Mouse (Mus musculus): ENCODE measurements at regions not wholly inside any gene's neighbourhood (a gene's known extent, or its start where the extent isn't known, plus 50 kb on each side); places are given as distances from the start of the nearest gene placed in this dataset.
A peak's percentile ranks its signal among the peaks of the same experiment; 100 is the strongest.
"Not testable (repeated sequence)": the region's sequence is repeated elsewhere in the genome, so short reads cannot be mapped to it uniquely, and the experiment has no call there.

DNA sequence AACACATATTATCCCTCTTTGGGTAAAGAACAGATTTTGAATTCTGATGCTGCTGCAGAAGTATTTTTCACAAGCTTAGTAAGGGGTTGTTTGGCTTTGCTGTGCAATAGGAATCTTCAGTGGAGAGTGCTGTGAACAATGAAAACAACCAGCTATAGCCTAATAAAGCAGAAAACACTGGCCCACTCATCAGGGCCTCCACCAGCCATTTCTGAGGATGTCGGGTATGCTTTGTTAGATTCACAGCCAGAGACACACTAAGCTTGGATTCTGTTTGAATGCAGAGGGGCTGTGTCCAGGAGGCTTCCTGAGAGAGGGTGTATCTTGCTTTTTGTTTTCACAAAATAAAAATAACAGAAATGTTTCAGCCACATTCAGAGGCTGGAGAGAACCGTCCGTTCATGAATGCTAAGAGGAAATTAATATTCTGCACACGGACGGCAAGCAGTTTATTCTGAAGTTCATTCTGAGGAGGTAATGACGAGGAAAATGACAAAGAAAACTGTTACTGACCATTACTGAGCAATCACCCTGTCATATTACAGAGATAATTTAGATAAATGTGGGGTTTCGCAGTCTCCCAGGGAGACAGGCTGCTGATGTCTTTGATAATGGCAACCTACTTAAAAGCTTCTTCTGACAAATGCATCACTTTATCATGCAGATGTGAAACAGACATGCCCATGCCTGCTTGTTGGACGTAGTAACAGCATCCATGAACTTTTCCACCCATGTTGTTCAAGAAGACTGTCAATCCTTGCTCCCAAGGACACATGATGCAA, 198.1 kb upstream of the Myo3a start:
- no peak overlapping the region for H3K4me3 ChIP-seq
- H3ac ChIP-seq (ENCODE audit: control insufficient read depth, insufficient read length), result no peak overlapping the region
- H3K4me2 ChIP-seq (ENCODE audit: low read depth), result no peak overlapping the region
- H3K36me3 ChIP-seq (ENCODE audit: control insufficient read depth, insufficient read depth), result no peaks in the 10 kb centered on the region
- H3K27me3 ChIP-seq (ENCODE audit: control insufficient read depth, insufficient read depth, insufficient read length), result no peaks in the 10 kb centered on the region
- TF ChIP-seq MYOG (IDR thresholded peaks at IDR 0.05; ENCODE audit: control insufficient read depth in 1 of 3, insufficient read depth in 1 of 3, insufficient read length in 2 of 3, low read depth in 2 of 3) (no peak), E2F4 (IDR thresholded peaks at IDR 0.05; ENCODE audit: insufficient read depth) (no peak), MYOD1 (IDR thresholded peaks at IDR 0.05; ENCODE audit: control insufficient read depth in 1 of 3, insufficient read length in 2 of 3, low read depth in 2 of 3) (no peak), TCF12 (IDR thresholded peaks at IDR 0.05; ENCODE audit: insufficient read depth, poor library complexity, severe bottlenecking) (no peak), MAX (IDR thresholded peaks at IDR 0.05; ENCODE audit: low read depth) (no peak), CEBPB (IDR thresholded peaks at IDR 0.05; ENCODE audit: insufficient read depth, poor library complexity, severe bottlenecking) (no peak), USF1 (IDR thresholded peaks at IDR 0.05; ENCODE audit: low read depth) (no peak), SRF (IDR thresholded peaks at IDR 0.05; ENCODE audit: control insufficient read depth, insufficient read length, low read depth) (no peak), POLR2A (IDR thresholded peaks at IDR 0.05; ENCODE audit: insufficient read length, low read depth) (no peak), POLR2AphosphoS2 (IDR thresholded peaks at IDR 0.05; ENCODE audit: insufficient read length, low read depth) (no peak), TCF3 (IDR thresholded peaks at IDR 0.05; ENCODE audit: insufficient read length, low read depth) (no peak), REST (IDR thresholded peaks at IDR 0.05; ENCODE audit: insufficient read depth, insufficient read length) (no peak)
- no peaks in the 10 kb centered on the region for H3K79me2 ChIP-seq (ENCODE audit: control insufficient read depth, insufficient read depth)

DNA sequence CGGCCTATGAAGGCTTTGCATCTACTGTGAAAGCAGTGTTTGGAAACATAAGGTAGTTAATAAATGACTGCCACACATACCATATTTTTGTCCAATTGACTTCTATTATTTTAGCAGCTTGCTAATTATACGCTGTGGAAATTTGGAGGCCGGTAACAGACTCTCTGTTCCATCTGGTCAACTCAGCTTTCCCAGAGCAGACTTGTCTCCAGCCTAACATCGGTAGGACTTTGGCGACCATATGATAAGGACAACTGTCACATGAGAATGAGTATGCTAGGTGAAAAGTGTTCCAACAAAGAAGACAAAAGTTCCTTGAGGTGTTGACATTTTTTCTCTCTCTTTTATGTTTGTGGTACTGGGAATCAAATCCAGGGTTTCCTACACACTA, 197.5 kb upstream of the Myo3a start:
- Histone ChIP-seq H3K36me3 (ENCODE audit: control insufficient read depth, insufficient read depth) (no peaks in the 10 kb centered on the region), H3ac (ENCODE audit: control insufficient read depth, insufficient read length) (no peak overlapping the region), H3K27me3 (ENCODE audit: control insufficient read depth, insufficient read depth, insufficient read length) (no peaks in the 10 kb centered on the region), H3K4me3 (no peak overlapping the region), H3K4me2 (ENCODE audit: low read depth) (no peak overlapping the region), H3K79me2 (ENCODE audit: control insufficient read depth, insufficient read depth) (no peaks in the 10 kb centered on the region)
- no peak for TF ChIP-seq POLR2A (IDR thresholded peaks at IDR 0.05; ENCODE audit: insufficient read length, low read depth)
- no peak for TF ChIP-seq TCF12 (IDR thresholded peaks at IDR 0.05; ENCODE audit: insufficient read depth, poor library complexity, severe bottlenecking)
- TF ChIP-seq USF1 (IDR thresholded peaks at IDR 0.05; ENCODE audit: low read depth), result no peak
- no peak for TF ChIP-seq MYOG (IDR thresholded peaks at IDR 0.05; ENCODE audit: control insufficient read depth in 1 of 3, insufficient read depth in 1 of 3, insufficient read length in 2 of 3, low read depth in 2 of 3)
- TF ChIP-seq POLR2AphosphoS2 (IDR thresholded peaks at IDR 0.05; ENCODE audit: insufficient read length, low read depth), result no peak
- no peak for TF ChIP-seq TCF3 (IDR thresholded peaks at IDR 0.05; ENCODE audit: insufficient read length, low read depth)
- no peak for TF ChIP-seq REST (IDR thresholded peaks at IDR 0.05; ENCODE audit: insufficient read depth, insufficient read length)
- TF ChIP-seq SRF (IDR thresholded peaks at IDR 0.05; ENCODE audit: control insufficient read depth, insufficient read length, low read depth), result no peak
- no peak for TF ChIP-seq E2F4 (IDR thresholded peaks at IDR 0.05; ENCODE audit: insufficient read depth)
- TF ChIP-seq MYOD1 (IDR thresholded peaks at IDR 0.05; ENCODE audit: control insufficient read depth in 1 of 3, insufficient read length in 2 of 3, low read depth in 2 of 3), result no peak
- no peak for TF ChIP-seq MAX (IDR thresholded peaks at IDR 0.05; ENCODE audit: low read depth)
- no peak for TF ChIP-seq CEBPB (IDR thresholded peaks at IDR 0.05; ENCODE audit: insufficient read depth, poor library complexity, severe bottlenecking)

DNA sequence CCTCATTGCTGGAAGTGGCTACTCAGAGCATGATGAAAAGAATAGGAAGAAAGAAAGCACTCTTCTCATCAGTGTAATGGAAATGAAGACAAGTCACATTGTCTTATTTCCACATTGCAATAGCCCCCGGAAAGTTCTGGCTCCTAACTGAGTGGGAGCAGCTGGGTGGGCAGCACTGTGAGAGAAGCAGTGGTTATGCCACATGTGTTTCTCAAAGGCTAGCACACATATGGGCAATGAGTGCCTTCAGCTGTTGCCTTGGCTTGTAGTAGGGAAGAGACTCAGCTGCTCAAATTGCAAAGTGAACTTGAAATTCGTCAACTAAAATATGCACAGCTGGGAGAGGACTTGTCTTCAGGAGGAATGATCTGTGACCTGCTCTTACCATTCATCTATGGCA, 190.5 kb upstream of the Myo3a start:
- TF ChIP-seq MYOD1 (IDR thresholded peaks at IDR 0.05; ENCODE audit: control insufficient read depth in 1 of 3, insufficient read length in 2 of 3, low read depth in 2 of 3) (peak in 1 of 3 experiments; percentile 13), TCF12 (IDR thresholded peaks at IDR 0.05; ENCODE audit: insufficient read depth, poor library complexity, severe bottlenecking) (no peak)
- no peaks in the 10 kb centered on the region for H3K27me3 ChIP-seq (ENCODE audit: control insufficient read depth, insufficient read depth, insufficient read length)
- no peak overlapping the region for H3K4me3 ChIP-seq
- no peaks in the 10 kb centered on the region for H3K79me2 ChIP-seq (ENCODE audit: control insufficient read depth, insufficient read depth)
- H3K36me3 ChIP-seq (ENCODE audit: control insufficient read depth, insufficient read depth), result no peaks in the 10 kb centered on the region
- H3K4me2 ChIP-seq (ENCODE audit: low read depth), result no peak overlapping the region
- H3ac ChIP-seq (ENCODE audit: control insufficient read depth, insufficient read length), result no peak overlapping the region

DNA sequence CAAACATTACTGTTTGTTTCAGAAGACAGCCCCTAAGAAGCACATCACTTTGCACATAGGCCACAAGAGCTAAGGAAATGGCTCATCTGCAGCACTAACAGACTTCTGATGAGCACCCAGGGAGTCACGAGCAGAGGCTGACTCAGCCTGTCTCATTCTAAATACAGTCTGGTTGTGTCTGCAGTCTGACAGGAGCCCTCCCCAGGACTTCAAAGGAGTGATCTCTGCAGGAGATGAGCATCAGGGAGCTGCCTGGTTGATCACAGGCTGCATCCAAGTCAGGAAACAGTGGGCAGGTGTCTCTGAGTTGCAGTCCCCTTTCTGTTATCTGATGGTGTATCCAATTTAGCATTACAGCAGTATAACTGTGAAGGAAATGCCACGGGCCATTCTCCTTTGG, 188.5 kb upstream of the Myo3a start:
- Histone ChIP-seq H3K79me2 (ENCODE audit: control insufficient read depth, insufficient read depth) (no peaks in the 10 kb centered on the region), H3K36me3 (ENCODE audit: control insufficient read depth, insufficient read depth) (no peaks in the 10 kb centered on the region), H3K27me3 (ENCODE audit: control insufficient read depth, insufficient read depth, insufficient read length) (no peaks in the 10 kb centered on the region), H3ac (ENCODE audit: control insufficient read depth, insufficient read length) (no peak overlapping the region), H3K4me2 (ENCODE audit: low read depth) (no peak overlapping the region), H3K4me3 (no peak overlapping the region)
- TF ChIP-seq REST (IDR thresholded peaks at IDR 0.05; ENCODE audit: insufficient read depth, insufficient read length) (no peak), MYOD1 (IDR thresholded peaks at IDR 0.05; ENCODE audit: control insufficient read depth in 1 of 3, insufficient read length in 2 of 3, low read depth in 2 of 3) (no peak), TCF12 (IDR thresholded peaks at IDR 0.05; ENCODE audit: insufficient read depth, poor library complexity, severe bottlenecking) (no peak), POLR2A (IDR thresholded peaks at IDR 0.05; ENCODE audit: insufficient read length, low read depth) (no peak), USF1 (IDR thresholded peaks at IDR 0.05; ENCODE audit: low read depth) (no peak), CEBPB (IDR thresholded peaks at IDR 0.05; ENCODE audit: insufficient read depth, poor library complexity, severe bottlenecking) (no peak), POLR2AphosphoS2 (IDR thresholded peaks at IDR 0.05; ENCODE audit: insufficient read length, low read depth) (no peak), SRF (IDR thresholded peaks at IDR 0.05; ENCODE audit: control insufficient read depth, insufficient read length, low read depth) (no peak), TCF3 (IDR thresholded peaks at IDR 0.05; ENCODE audit: insufficient read length, low read depth) (no peak), MAX (IDR thresholded peaks at IDR 0.05; ENCODE audit: low read depth) (no peak), E2F4 (IDR thresholded peaks at IDR 0.05; ENCODE audit: insufficient read depth) (no peak), MYOG (IDR thresholded peaks at IDR 0.05; ENCODE audit: control insufficient read depth in 1 of 3, insufficient read depth in 1 of 3, insufficient read length in 2 of 3, low read depth in 2 of 3) (no peak)

DNA sequence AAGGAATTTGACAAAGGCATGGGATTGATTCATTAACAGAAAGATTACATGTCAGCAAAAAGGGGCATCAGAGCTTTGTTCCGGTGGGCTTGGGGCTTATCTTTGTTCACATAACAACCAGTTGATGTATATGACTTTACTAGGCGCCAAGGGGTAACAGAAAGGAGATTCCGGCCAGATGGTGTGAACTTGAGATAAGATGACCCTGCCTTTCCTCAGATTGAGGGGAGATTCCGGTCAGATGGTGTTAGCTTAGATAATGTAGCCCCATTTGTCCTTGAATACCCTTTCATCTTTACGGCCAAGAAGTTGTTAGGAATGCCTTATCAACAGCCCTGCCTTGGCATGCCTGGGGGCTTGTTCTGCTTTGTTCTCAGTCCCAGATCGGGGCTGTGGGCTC, 183.4 kb upstream of the Myo3a start:
- not testable (repeated sequence) for H3K4me2 ChIP-seq (ENCODE audit: low read depth); H3K79me2 ChIP-seq (ENCODE audit: control insufficient read depth, insufficient read depth); H3K4me3 ChIP-seq; H3ac ChIP-seq (ENCODE audit: control insufficient read depth, insufficient read length); H3K27me3 ChIP-seq (ENCODE audit: control insufficient read depth, insufficient read depth, insufficient read length); H3K36me3 ChIP-seq (ENCODE audit: control insufficient read depth, insufficient read depth)

All from myocyte (in vitro differentiated cells).